Mouse (Mus musculus) subcutaneous adipose tissue, adult 2 months (tissue): Measurements from ENCODE around the gene Tbc1d17. TPM values are rescaled to one million over a fixed set of nuclear protein-coding genes. Genes with fewer than 3 reads are reported as not detected.

ENCODE experiments used
- polyA plus RNA-seq: library from polyadenylated mRNA; depleted of rRNA; stranded (reverse); fragments of >200 nt; gene quantifications from 2 replicates; pipeline ENCODE4 v1.2.3, GENCODE M21; 2012; ENCODE audit warnings: low replicate concordance; rRNA removed

Tbc1d17 gene
- 125 and 126 TPM in 2 replicates for polyA plus RNA-seq

GRCm38 (mm10) chr7:44848561-44849415 is at the start of gene Tbc1d17, which contains the start of gene Akt1s1:
Gene Tbc1d17 (minus strand): TSS chr7:44849079.
Gene Akt1s1 (plus strand): TSS chr7:44848991.

GRCm38 (mm10) chr7:44895593-44896434 is 46.9 kb upstream of the Tbc1d17 start, which contains the start of gene Fuz:
Gene Fuz (plus strand): TSS chr7:44896079.

GRCm38 (mm10) chr7:44892276-44892921 is 43.5 kb upstream of the Tbc1d17 start, which contains the start of gene Med25:
Gene Med25 (minus strand): TSS chr7:44892712.

GRCm38 (mm10) chr7:44869697-44870528 is 21.0 kb upstream of the Tbc1d17 start, which contains the start of gene Ptov1:
Gene Ptov1 (minus strand): TSS chr7:44869788.

GRCm38 (mm10) chr7:44857042-44857552 is 8.2 kb upstream of the Tbc1d17 start, which contains the start of gene Pnkp:
Gene Pnkp (plus strand): TSS chr7:44857139.

GRCm38 (mm10) chr7:44816470-44817021 is 32.3 kb downstream of the Tbc1d17 start, which contains the start of gene Atf5:
Gene Atf5 (minus strand): TSS chr7:44816658.

GRCm38 (mm10) chr7:44815721-44816469 is 33.0 kb downstream of the Tbc1d17 start, which contains the start of the genes Nup62 and Il4i1:
Gene Nup62 (plus strand): TSS chr7:44816088.
Gene Il4i1 (plus strand): TSS chr7:44816387.

Other genes starting within 250 kb of the Tbc1d17 start
- 4.1 and 12.7 TPM in 2 replicates for gene Myh14, start 178.2 kb downstream of the Tbc1d17 start, polyA plus RNA-seq
- not detected in 2 replicates for gene Izumo2, start 140.3 kb downstream of the Tbc1d17 start, polyA plus RNA-seq
- gene Vrk3, start 100.7 kb downstream of the Tbc1d17 start, polyA plus RNA-seq = 29.0 and 48.8 TPM in 2 replicates
- gene Zfp473, start 98.0 kb downstream of the Tbc1d17 start, polyA plus RNA-seq = 0.20 and 0.54 TPM in 2 replicates
- gene Nup62, start 33.0 kb downstream of the Tbc1d17 start, polyA plus RNA-seq = 35.6 and 77.6 TPM in 2 replicates
- gene Il4i1, start 32.7 kb downstream of the Tbc1d17 start, polyA plus RNA-seq = 3.9 and 4.0 TPM in 2 replicates
- gene Atf5, start 32.4 kb downstream of the Tbc1d17 start, polyA plus RNA-seq = 211 and 305 TPM in 2 replicates
- 87.7 and 129 TPM in 2 replicates for gene Akt1s1, start 88 bp downstream of the Tbc1d17 start, polyA plus RNA-seq
- 45.1 and 47.8 TPM in 2 replicates for gene Pnkp, start 8.1 kb upstream of the Tbc1d17 start, polyA plus RNA-seq
- 245 and 426 TPM in 2 replicates for gene Ptov1, start 20.7 kb upstream of the Tbc1d17 start, polyA plus RNA-seq
- 93.4 and 172 TPM in 2 replicates for gene Med25, start 43.6 kb upstream of the Tbc1d17 start, polyA plus RNA-seq
- gene Fuz, start 47.0 kb upstream of the Tbc1d17 start, polyA plus RNA-seq = 48.5 and 82.0 TPM in 2 replicates
- 91.4 and 108 TPM in 2 replicates for gene Ap2a1, start 80.4 kb upstream of the Tbc1d17 start, polyA plus RNA-seq
- gene Tsks, start 94.1 kb upstream of the Tbc1d17 start, polyA plus RNA-seq = 0.21 and 0.22 TPM in 2 replicates
- gene Cpt1c, start 125.8 kb upstream of the Tbc1d17 start, polyA plus RNA-seq = 21.7 and 88.9 TPM in 2 replicates
- gene Prmt1, start 137.5 kb upstream of the Tbc1d17 start, polyA plus RNA-seq = 148 and 347 TPM in 2 replicates
- 111 and 156 TPM in 2 replicates for gene Irf3, start 148.6 kb upstream of the Tbc1d17 start, polyA plus RNA-seq
- 30.2 and 45.2 TPM in 2 replicates for gene Bcl2l12, start 149.6 kb upstream of the Tbc1d17 start, polyA plus RNA-seq
- 67.6 and 79.5 TPM in 2 replicates for gene Scaf1, start 167.3 kb upstream of the Tbc1d17 start, polyA plus RNA-seq
- gene Rras, start 168.9 kb upstream of the Tbc1d17 start, polyA plus RNA-seq = 286 and 584 TPM in 2 replicates
- 8.6 and 15.5 TPM in 2 replicates for gene Prr12, start 203.8 kb upstream of the Tbc1d17 start, polyA plus RNA-seq
- 68.3 and 84.1 TPM in 2 replicates for gene Nosip, start 213.3 kb upstream of the Tbc1d17 start, polyA plus RNA-seq
- 73.3 and 99.8 TPM in 2 replicates for gene Prrg2, start 213.6 kb upstream of the Tbc1d17 start, polyA plus RNA-seq
- 89.2 and 448 TPM in 2 replicates for gene Rcn3, start 243.1 kb upstream of the Tbc1d17 start, polyA plus RNA-seq